Mouse (Mus musculus): ENCODE data around the gene Adgb. TPM values are rescaled to one million over a fixed set of nuclear protein-coding genes. Genes with fewer than 3 reads are reported as not detected.

The Adgb gene
- polyA plus RNA-seq, 1 experiment from 2014 or later: not detected

DNA sequence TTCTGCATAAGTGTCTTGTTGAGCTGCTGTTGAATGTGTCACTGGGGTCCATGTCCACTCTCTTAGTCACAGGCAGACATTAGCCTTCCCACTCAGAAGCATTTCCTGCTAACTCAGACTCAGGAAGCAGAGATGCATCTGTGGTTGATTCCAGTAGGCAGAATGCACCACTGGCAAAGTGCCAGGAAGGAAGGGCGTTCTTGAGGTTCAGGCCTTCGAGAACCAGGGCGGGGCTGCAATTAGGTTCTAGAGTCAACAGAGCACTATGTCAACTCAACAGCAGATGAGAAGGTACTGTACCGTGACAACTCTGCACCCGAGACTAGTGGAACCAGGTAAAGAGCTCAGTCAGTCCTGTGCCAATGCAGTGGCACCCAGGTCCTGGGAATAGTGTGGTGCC lies 164.7 kb downstream of the Adgb start:
- ATAC-seq (no peak), DNase-seq (ENCODE audit: low read depth, low spot score) (no peak)
- TF ChIP-seq CTCF (IDR thresholded peaks at IDR 0.05): no peak
- POLR2A ChIA-PET: no interaction called here
- CTCF ChIA-PET: no interaction called here
- H3K27me3 ChIP-seq: peaks cover 15% of the 10 kb centered on the region
- in situ Hi-C loops (cut with MboI; ENCODE audit: low pct_unique_long_range_greater_than_20kb): no loop called here

DNA sequence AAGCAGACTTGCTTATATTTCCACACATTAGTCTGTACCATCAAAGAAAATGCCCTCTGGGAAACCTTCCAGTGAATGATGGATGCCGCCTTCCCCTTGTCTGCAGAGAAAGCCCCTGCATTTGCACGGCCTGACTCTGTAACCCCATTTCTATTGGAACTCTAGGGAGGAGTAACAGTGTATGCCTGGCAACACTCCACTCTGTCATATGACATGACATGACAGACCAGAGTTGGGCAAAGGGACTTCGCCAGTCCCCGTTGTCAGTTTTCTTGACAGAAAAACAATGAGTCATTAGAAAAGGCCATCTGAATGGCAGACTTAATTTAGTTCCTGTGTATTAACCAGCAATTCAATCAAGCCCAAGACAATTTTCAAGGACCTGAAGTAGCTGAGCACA lies 167.8 kb downstream of the Adgb start:
- no peak for TF ChIP-seq CTCF (IDR thresholded peaks at IDR 0.05)
- ATAC-seq (no peak), DNase-seq (ENCODE audit: low read depth, low spot score) (no peak)
- ChIA-PET CTCF (no interaction called here), POLR2A (no interaction called here)
- peaks cover 17% of the 10 kb centered on the region for H3K27me3 ChIP-seq
- in situ Hi-C loops (cut with MboI; ENCODE audit: low pct_unique_long_range_greater_than_20kb): no loop called here

- ChIA-PET POLR2A (no interaction called here), CTCF (interaction anchor here (0.5 kb wide), 1 partner anchor 1102 kb away, joined by 3 read pairs; no protein-coding TSS in a partner anchor)
- DNase-seq (ENCODE audit: low read depth, low spot score) (no peak), ATAC-seq (no peak)
- no peak for TF ChIP-seq CTCF (IDR thresholded peaks at IDR 0.05)
- H3K27me3 ChIP-seq: peaks cover 28% of the 10 kb centered on the region
- in situ Hi-C loops (cut with MboI; ENCODE audit: low pct_unique_long_range_greater_than_20kb): no loop called here
These were observed 170.4 kb downstream of the Adgb start for GRCm38 (mm10) chr10:10301692-10302091.

DNA sequence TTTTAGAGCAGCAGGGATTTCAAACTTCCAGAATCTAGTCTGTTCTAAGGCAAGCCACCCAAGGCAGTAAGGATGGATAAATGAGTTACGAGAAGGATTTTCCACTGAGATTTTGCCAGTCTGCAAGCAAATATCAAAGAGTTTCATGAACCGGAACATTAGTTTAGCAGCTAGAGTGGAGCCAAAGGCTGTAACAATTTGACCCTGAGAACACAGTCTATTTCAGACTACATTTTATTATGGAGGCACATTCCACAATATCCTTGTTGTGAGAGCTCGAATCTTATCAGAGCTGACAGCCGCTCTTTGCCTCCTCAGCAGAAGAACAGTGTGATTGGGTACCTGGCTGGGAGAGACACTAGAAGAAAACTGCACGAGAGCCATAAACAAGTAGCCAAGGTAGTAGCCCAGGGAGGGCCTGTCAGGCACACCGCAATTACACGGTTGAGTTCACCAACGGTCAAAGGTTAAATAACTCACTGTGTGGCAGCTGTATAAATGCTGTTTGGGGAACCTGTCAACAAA lies 171.1 kb downstream of the Adgb start:
- in situ Hi-C loops (cut with MboI; ENCODE audit: low pct_unique_long_range_greater_than_20kb): no loop called here

DNA sequence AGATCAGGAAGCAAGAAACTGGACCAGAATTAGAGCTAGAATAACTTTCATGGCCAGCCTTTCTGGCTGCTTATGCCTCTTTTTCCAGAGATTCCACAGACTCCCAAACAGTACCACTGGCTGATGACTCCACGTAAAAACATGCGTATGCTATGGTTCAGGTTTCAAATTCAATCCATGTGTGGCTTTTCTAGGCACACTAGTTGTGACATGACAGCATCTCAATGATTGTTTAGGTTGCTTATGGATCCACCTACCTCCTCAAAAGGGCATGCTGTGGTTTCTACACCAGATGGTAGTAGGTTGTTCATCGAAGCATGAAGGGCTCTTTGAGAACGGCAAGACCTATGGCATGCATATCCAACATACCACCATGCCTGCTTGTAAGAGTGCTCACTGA lies 172.1 kb downstream of the Adgb start:
- POLR2A ChIA-PET: no interaction called here
- no peak for DNase-seq (ENCODE audit: low read depth, low spot score)
- CTCF ChIA-PET: interaction anchor here (1.4 kb wide), 1 partner anchor 29 kb away, joined by 3 read pairs; no protein-coding TSS in a partner anchor

More for the DNA sequence above, 171.1 kb downstream of the Adgb start:
- ATAC-seq (peak; percentile 74), DNase-seq (ENCODE audit: low read depth, low spot score) (peak; percentile 30)
- ChIA-PET POLR2A (no interaction called here), CTCF (interaction anchor here (0.5 kb wide), 1 partner anchor 1101 kb away, joined by 3 read pairs; no protein-coding TSS in a partner anchor)
- TF ChIP-seq CTCF (IDR thresholded peaks at IDR 0.05): no peak
- H3K27me3 ChIP-seq: peaks cover 34% of the 10 kb centered on the region

GRCm38 (mm10) chr10:10287221-10287867 lies 184.8 kb downstream of the Adgb start:
- ChIA-PET POLR2A (no interaction called here), CTCF (no interaction called here)
- no peak for TF ChIP-seq CTCF (IDR thresholded peaks at IDR 0.05)
- H3K27me3 ChIP-seq: peaks cover 18% of the 10 kb centered on the region
- DNase-seq (ENCODE audit: low read depth, low spot score): no peak
- in situ Hi-C loops (cut with MboI; ENCODE audit: low pct_unique_long_range_greater_than_20kb): no loop called here
- ATAC-seq: no peak

More for the DNA sequence above, 172.1 kb downstream of the Adgb start:
- in situ Hi-C loops (cut with MboI; ENCODE audit: low pct_unique_long_range_greater_than_20kb): no loop called here
- H3K27me3 ChIP-seq: peaks cover 36% of the 10 kb centered on the region
- no peak for ATAC-seq
- no peak for TF ChIP-seq CTCF (IDR thresholded peaks at IDR 0.05)

Other genes starting within 250 kb of the Adgb start
- gene Rab32, start 85.9 kb upstream of the Adgb start, polyA plus RNA-seq (2021): 18.6 TPM
- not detected for gene Gm10944, start 209.0 kb upstream of the Adgb start, polyA plus RNA-seq (2021)

Measured in Patski (cell line).